Mouse (Mus musculus) cerebellum, postnatal 25 days (tissue): Measurements from ENCODE around the gene Spice1.

Experiments
- DNase-seq, 2 experiments: peaks; one replicate each; pipeline ENCODE4 v3.0.0; 2021; ENCODE audit warnings: mixed read lengths in 2 of 2

The Spice1 gene

DNA sequence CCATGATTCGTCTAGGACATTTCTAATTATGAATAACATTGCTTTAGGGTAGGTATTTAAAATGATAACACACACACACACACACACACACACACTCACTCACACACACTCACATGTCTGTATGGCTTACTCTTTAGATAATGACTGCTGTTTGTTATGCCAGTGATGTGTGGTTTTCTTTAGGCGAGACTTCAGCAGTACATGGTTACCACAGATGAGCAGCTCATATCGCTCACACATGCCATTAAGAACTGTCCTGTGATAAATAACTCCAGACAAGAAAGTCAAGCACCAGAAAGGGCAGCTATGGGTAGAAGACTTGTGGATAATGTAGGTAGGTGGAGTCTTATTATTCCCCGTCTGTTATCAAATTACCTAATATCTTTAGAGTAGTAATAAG, 28.5 kb downstream of the Spice1 start:
- no peak for DNase-seq

DNA sequence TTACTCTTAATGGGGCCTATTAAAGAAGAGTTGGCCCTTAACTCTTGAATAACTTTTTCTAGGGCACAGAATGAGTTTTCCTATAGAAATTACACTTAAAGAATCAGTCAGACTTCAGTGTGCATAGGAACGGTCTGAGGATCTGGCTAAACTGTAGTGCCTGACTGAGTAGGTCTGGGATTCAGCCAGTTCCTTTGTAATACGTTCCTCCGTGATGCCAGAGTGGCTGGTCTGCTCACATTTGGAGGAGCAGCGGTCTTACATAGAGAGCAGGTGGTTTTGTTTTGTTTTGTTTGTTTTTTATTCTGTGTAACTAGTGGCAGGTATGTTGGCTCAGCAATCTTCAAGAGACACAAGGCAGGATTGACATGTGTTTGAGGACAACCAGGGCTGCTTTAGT, 33.1 kb downstream of the Spice1 start:
- no peak for DNase-seq

DNA sequence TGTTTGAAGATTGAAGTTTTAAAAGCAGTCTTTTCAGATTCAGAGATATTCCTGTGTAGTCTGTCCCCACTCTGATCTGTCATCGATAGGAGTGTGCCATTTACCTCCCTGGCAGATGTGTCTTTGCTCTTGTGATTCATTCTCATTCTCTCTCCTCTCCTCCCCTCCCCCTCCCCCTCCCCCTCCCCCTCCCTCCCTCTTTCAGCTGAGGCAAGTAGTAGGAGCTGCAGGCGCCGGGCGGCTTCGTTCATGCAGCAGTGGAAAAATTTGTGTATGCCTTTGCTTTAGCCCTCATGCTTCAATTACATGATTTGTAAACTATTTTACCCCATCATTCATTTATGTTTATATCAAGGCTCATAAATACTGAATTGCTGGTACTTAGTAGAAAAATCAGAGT, 34.7 kb downstream of the Spice1 start:
- DNase-seq, result no peak

DNA sequence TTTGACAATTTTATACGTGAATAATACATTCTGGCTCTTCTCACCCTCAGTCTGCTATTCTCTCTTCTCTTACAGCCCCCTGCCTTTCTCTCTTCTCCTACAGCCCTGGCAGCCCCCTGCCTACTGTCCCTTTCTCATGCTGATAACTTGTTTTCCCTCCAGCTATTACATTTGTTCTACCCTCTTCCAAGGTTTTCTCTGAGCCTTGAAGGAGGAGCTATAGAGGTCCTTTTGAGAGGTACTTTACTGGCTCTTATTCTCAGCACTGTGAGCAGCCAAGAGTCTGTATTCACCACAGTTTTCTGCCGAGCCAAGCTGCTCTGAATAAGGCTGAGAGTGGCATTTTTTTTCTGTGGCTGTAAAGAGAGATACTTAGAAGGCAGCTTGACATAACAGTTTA, 36.6 kb downstream of the Spice1 start:
- DNase-seq, result no peak

DNA sequence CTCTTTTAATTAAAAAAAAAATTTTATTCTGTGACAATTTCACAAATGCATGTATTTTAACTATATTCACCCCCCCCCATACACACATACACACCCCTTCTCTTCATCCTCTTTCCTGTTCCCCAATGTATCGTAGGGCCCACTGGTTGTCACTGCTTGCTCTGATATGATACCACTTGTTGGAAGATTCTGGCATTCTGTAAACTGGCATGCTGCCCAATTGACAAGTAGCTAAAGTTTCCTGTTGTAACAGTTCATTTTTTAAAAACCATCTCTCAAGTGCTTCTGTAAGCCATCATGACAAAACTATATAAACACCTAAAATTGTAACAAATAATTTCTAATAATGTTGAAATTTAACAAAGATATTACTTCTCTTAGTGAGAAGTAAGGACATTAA, 37.3 kb downstream of the Spice1 start:
- DNase-seq, result no peak

DNA sequence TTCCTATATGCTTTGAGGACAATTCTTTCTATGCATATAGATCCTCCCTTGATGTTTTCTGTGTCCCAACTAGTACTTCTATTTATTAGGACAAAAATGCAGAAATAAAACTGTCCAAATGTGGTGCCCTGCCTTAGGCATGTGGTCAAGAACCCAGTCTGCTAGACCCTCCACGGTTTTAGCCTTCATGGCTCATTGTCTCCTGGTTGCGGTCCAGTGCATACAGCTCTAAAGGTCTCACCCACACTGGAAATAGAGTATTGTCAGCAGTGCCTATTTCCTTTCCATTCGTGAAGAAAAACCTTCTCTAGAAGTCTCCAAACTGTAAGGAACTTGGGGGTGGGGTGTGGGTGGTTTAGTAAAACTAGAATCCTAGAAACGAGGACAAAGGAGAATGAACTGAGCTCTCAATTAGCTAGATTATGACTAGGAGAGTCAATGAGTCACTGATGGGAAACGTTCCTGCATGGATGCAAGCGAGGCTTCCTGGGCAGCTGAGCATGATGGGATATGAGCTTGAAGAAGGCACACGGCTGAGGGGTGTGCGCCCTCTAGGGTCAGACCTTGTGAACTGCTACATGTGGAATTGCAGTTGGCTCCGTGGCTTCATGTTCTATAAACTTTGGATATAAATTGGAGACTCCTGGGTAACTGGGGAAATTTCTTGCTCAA, 45.1 kb downstream of the Spice1 start:
- DNase-seq, result peak; percentile 28 to 58

DNA sequence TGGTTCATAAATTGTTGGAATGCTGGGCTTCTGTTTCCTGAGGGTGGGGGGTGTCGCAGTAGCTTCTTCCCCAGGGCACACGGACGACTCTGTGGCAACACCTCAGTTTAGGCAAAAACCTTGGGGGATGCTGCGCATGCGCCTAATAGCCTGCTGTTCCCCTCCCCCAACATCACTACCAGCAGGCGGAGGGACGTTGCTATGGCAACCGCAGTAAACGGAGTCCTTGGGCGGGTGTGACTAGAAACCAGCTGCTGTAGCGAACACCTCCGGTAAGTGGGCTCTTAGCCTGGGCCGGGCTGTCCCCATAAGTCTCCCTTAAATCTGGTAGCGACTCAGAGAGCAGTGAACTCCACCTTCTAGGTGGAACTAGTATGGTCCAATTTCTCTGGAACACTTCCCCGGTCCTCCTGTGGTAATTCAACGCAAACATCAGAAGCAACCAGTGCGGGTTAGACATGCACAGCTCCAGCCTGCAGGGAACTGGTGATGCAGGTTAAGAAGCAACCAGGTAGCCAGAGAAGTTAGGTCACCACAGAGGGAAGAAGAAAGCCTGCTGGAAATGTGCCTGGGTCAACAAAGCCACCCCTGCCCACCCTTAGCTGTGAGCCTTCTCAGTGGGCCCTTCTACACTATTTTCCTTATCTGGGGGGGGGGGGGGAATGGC, 47.8 kb downstream of the Spice1 start, which contains the start of gene Cfap44:
Gene Cfap44 (plus strand): TSS at position 220 of the 667 bp plus-strand sequence.
- DNase-seq, result peak; percentile 72 to 81

DNA sequence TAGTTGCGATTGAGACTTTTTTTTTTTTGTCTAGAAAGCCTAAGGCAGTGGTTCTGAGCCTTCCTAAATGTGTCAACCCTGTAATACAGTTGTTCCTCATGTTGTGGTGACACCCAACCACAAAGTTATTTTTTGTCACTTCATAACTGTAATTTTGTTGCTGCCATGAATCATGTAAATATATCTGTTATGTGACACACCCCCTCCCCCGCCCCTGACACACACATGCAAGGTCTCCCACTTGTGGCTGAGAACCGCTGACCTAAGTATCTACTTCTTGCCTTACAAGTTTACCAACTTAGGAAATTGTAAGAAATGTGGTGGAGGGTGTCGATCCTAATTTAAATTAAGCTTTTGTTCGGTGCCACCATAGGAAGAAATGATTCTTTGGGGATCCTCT, 58.0 kb downstream of the Spice1 start:
- DNase-seq, result no peak

DNA sequence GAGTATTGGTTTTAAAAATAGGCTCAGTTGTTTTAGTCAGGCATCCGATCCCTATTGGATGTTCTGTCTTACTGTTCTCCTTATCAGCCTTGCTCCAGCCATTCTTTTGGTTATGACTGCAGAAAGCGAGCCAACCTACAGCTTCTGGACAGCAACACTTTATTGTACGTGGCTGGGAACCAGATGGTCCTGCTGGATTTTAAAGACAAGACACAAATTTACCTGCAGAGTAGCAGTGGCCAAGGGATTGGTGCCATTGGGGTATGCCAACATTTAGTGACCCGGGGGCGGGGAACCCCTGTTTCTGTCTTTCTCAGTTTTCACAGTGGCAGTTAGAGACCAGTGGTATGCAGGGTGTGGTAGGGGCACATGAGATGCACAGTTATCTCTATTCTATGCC, 60.3 kb downstream of the Spice1 start:
- DNase-seq, result peak; percentile 48 to 58

DNA sequence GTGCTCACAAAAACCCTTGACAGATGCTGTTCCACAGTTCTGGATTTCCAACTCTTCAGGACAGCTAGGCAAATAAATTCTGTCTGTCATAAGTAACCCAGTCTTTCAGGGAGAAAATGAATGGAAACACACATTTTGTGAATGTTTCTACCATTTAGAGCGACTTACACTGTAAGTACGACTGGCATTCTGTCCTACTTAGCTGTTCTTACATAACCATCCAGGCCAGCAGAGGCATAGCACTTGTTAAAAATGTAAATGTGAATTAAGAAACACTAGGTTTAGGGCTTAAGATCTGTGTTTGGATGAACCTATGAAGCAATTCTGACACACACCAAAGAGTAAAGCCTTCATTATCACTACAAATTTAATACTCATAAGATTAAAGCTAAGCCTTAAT, 61.4 kb downstream of the Spice1 start:
- DNase-seq, result no peak

DNA sequence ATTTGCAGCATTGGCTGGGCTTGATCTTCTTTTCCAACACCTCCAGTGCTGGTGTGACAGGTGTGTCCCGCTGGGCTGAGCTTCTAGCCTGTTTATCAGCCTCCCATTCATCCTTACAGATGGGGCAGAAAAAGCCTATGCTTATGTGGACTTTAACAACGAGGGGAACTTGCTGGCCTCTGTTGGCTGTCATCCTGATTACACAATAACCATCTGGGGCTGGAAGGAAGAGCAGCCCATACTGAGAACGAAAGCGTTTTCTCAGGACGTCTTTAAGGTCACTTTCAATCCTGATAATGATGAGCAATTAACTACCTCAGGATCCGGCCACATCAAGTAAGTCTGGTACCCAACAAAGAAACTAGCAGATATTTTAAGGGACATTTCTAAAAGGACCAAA, 63.3 kb downstream of the Spice1 start:
- no peak for DNase-seq

DNA sequence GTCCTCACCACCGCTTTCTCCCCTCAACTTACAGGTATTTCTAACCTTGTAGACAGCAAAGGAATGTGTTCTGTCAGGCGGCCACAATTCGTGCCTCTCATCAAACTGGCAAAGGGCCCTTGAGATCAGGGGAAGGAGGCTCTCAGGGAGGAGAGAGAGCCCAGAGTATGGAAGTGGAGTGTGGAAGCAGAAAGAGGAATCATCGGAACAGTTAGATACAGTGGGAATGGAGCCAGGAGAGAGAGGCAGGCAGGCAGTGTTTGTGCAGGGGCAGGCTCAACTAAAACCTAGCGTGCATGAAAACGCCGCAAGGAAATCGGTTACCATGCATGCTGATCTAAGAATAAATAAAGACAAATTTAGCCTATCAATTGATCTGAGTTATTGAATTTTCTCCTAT, 70.7 kb downstream of the Spice1 start:
- peak; percentile 39 to 42 for DNase-seq

DNA sequence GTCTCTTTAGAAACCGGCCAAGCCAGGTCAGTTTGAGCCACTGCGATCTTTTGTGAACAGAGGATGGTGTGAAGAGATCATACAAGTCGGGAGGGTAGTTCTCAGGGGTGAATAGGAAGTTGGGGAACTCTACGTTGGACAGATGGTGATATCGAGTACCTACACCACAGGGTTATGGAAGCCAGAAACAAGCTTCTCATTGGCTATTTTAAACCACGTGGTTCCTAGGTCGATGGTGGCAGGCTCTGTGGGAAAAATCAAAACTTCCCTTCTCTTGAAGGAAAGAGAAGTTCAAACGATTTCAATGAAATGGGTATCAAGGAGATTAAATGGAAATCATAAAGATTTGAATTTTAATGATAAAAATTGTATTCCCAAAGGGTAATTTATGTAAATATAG, 74.8 kb downstream of the Spice1 start:
- DNase-seq, result no peak

DNA sequence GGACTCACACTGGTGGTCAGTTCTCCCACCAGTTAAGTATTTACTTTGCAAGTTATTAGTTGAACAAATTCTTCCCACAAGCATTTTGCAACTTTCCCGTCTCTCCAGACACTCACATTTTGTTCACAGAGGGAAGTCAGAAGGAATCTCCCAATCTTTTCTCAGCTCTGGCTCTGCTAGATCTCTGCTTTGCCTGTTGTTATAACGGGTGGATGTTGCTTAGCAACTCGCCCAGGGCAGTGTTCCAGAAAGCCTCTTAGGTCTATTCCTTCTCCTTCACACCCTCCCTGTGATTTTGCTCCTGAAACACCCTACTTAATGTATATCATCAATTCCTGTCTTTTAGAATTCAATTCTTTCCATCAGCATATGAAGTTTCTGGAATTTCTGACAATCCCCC, 76.6 kb downstream of the Spice1 start:
- no peak for DNase-seq

DNA sequence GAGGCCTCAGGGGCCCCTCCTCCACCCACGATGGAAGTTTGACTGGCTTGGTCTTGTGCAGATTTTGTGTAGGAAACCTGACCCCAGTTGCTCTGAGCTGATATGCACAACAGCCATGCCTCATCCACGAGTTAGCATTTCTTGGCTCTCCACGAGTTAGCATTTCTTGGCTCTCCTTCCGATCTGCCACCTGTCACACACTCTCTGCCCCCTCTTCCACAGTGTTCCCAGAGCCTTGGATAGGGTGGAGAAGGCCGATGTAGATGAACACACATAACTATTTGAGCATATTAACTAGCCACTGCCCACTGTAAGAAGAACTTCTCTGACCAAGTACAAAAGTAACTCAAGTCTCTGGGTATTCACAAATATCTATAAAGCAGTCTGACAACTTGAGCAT, 81.5 kb downstream of the Spice1 start:
- no peak for DNase-seq

DNA sequence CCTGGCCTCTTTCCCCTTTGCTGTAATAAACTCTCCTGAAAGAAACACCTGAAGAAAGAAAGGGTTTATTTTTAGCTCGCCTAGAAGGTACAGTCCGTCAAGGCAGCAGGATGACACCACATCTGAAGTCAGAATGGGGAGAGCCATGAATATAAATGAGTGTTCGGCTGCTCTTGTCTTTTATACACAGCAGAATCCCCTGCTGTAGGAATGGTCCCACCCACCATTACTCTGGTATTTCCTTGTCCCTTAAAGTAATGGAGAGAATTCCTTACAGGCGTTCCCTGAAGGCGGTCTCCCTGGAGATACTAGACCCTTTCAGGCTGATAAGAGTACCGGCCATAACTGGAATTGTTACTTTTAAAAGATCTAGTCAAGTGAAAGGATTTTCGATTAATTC, 83.1 kb downstream of the Spice1 start:
- DNase-seq, result no peak

DNA sequence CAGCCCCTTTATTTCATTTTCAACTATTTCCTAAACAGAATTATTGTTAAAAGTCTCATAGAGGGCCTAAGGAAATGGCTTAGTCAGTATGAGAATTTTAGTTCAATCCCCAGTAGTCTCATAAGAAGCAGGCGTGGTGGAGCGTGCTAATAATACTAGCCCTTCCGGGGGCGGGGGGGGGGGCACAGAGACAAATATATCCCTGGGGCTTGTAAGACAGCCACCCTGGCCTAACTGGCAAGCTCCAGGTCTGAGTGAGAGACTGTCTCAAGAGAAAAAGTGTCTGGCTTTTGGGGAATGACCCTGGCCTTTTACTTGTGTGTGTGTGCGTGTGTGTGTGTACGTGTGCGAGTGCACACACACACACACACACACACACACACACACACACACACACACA, 88.0 kb downstream of the Spice1 start:
- DNase-seq, result no peak

DNA sequence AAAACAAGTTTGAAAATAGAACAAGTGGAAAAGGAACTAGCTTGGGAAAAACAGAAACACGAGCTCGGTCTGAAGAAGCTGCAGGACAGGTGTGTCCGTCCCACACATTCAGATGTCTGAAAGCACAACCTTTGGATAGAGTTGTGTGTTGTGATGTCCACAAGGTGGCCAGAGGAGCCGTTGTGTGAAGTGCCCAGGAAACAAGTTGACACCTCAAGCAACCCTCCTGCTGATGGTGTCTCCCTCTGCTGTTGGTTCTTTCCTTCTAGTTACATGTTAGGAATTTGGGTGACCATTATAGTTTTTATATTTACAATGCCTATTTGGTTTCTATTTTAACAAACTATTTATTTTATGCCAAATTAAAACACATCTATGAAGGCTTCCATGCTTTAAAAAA, 88.6 kb downstream of the Spice1 start:
- DNase-seq, result peak in 1 of 2 experiments; percentile 14
